Mouse (Mus musculus) mature B cell (primary cell): ENCODE measurements around the gene Thrb.

Source experiments
- in situ Hi-C: fragments of 300-500 bp; cut with MboI; formaldehyde crosslinking; loops from 2 replicates; pipeline ENCODE4 v1.14.3; 2019

The Thrb gene

DNA sequence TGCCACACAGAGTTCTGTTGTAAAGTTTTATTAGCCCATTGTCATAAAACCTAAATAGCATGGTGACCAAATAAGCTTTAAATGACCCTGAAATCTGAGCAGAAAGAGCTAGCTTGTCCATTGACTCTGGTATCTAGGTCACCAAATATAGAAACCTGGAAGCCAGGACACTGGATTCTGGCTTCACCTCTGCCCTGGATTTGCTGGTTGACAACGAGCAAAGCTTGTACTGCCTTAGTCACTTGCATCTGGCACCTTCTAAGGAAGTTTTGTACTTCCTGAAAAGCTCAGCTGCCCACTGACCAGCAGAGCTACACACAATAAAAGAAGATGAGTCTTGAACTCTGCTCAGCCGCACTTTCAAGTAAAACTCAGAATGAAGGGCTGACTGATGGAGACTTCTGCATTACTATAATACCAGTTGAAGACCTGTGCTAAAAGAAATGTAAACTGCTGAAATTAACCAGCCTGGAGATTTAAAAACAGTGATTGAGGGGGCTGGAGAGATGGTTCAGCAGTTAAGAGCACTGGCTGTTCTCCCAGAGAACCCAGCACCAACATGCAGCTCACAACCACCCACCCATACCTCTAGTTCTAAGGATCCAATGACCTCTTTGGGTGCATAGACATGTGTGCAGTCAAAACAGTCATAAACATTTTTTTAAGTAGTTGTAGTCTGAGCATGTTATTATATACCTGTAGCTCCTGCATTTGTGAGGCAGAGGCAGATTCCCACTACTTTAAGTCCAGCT, 369.3 kb downstream of the Thrb start:
- in situ Hi-C loops = no loop called here

DNA sequence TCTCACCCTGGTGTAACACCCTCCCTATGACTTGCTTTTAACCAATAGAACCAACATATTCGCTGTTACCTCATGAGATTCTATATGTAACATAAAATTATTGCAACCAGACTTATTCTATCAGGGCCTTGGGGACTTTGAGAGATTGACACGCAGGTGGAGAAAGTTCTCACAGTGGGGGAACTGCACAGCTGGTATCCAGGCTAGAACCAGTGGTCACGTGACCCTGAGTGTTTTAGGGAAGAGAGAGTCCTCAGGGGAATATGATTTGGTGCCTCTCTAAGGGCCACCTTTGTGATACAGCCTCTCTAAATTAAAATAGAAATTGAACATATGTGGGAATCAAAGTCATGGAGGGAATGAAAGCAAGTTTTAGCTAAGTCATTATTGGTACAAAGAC, 371.9 kb downstream of the Thrb start:
- in situ Hi-C loops = no loop called here

DNA sequence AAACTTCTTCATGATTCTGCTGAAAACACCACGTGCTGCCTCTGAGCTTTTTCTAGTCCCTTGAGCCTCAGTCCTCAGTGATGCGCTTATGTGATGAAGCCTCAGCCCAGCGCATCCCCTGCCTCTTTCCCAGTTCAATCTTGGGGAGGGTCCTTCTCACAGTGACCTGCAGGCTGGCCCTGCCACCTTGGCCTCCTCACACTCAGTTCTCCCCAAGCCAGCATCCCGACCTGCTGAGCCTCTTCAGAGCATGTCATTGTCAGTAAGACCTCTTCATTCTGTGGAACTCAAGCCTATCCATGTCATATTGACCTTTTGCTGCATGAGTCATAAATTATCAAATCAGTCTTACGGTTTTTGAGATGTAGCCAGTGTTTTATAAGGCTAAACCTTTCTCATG, 376.5 kb downstream of the Thrb start:
- in situ Hi-C loops = no loop called here

DNA sequence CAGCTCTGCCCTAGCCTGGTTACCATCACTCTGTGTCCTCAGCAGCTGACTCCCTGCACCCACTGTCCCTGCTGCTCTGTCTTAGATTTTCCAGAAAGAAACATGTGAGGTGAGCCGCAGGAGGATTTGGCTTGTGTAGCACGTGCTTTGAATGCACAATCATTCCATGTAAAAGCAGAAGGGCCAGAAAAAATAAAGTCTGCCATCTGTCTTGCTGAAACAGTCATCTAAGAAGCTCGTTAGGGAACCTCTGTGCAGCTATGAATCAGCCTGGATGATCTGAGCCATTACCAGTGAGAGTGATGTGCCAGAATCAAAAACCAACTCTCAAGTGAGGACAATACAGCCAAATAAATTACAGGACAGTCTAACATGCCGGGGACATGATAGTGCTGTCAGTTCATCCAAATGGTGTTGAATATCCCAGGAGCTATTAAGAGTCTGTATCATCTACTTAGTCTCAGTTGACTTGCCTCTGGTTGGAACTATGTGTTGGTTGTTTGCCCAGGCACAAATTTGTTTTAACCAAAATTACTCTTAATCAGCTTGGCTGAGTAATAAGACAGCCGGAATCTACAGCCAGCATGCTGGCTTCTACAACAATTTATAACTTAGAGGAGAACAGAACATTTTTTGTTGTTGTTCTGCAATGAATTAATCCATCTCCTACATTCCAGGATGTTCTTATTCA, 402.2 kb downstream of the Thrb start:
- in situ Hi-C loops = no loop called here
